ENCODE assay signal across 8 mouse cellular contexts in genomic region chr7:135900861-135901321, GRCm38 (mm10).
DNase-seq lines count a peak whose midpoint lies in the region; ATAC-seq lines count a peak whose summit lies in the region.

No protein-coding gene starts in this region.

- intact Hi-C loops in left cerebral cortex, postnatal 25 days (cut with DNase I): no loop called here

- 49% methylated on average over 10 of the region's 10 CpGs for WGBS in embryonic facial prominence, embryonic 12.5 days
- 68% methylated on average over 10 of the region's 10 CpGs for WGBS in embryonic facial prominence, embryonic 10.5 days
- 21% methylated on average over 10 of the region's 10 CpGs for WGBS in heart, embryonic 13.5 days
- WGBS in limb, embryonic 11.5 days: 7% methylated on average over 10 of the region's 10 CpGs
- 48% methylated on average over 10 of the region's 10 CpGs for WGBS in forebrain, embryonic 15.5 days

- H3K9ac ChIP-seq in embryonic facial prominence, embryonic 12.5 days: no peak overlapping the region
- no peak overlapping the region for H3K9ac ChIP-seq in heart, embryonic 13.5 days
- no peak overlapping the region for H3K9ac ChIP-seq in limb, embryonic 11.5 days (ENCODE audit: low read length)
- no peak overlapping the region for H3K9ac ChIP-seq in forebrain, embryonic 15.5 days (replicated peaks)

- H3K4me2 ChIP-seq in embryonic facial prominence, embryonic 12.5 days (replicated peaks): no peak overlapping the region
- 0 out of 2 replicates have a peak overlapping the region, but pooled peaks have one; percentile 14 for H3K4me2 ChIP-seq in heart, embryonic 13.5 days
- no peak overlapping the region for H3K4me2 ChIP-seq in limb, embryonic 11.5 days (ENCODE audit: low read depth, severe bottlenecking)
- no peak overlapping the region for H3K4me2 ChIP-seq in forebrain, embryonic 15.5 days (replicated peaks)

- ATAC-seq in embryonic facial prominence, embryonic 12.5 days (ENCODE audit: insufficient number of reproducible peaks, insufficient read depth, low FRiP score, low TSS enrichment): no peak
- ATAC-seq in heart, embryonic 13.5 days (ENCODE audit: extremely low read depth, insufficient number of reproducible peaks, low FRiP score, low TSS enrichment): no peak
- ATAC-seq in limb, embryonic 11.5 days (ENCODE audit: insufficient number of reproducible peaks, low FRiP score, low TSS enrichment, low read depth): 0 out of 2 replicates have a peak, but pooled peaks have one; percentile 54
- ATAC-seq in forebrain, embryonic 15.5 days (replicated peaks): no peak

- no peaks in the 10 kb centered on the region for H3K9me3 ChIP-seq in embryonic facial prominence, embryonic 12.5 days
- no peaks in the 10 kb centered on the region for H3K9me3 ChIP-seq in embryonic facial prominence, embryonic 10.5 days
- H3K9me3 ChIP-seq in heart, embryonic 13.5 days: no peaks in the 10 kb centered on the region
- H3K9me3 ChIP-seq in limb, embryonic 11.5 days (ENCODE audit: control insufficient read depth, low read length): no peaks in the 10 kb centered on the region
- no peaks in the 10 kb centered on the region for H3K9me3 ChIP-seq in forebrain, embryonic 15.5 days

- peak overlapping the region; percentile 4; the same call in 1 of the 2 replicates for H3K27ac ChIP-seq in embryonic facial prominence, embryonic 12.5 days
- no peak overlapping the region for H3K27ac ChIP-seq in embryonic facial prominence, embryonic 10.5 days (replicated peaks)
- H3K27ac ChIP-seq in heart, embryonic 13.5 days (replicated peaks): peak overlapping the region; percentile 63
- H3K27ac ChIP-seq in limb, embryonic 11.5 days (replicated peaks; ENCODE audit: low read depth, low read length): no peak overlapping the region
- no peak overlapping the region for H3K27ac ChIP-seq in forebrain, embryonic 15.5 days (replicated peaks)

- no peaks in the 10 kb centered on the region for H3K36me3 ChIP-seq in embryonic facial prominence, embryonic 12.5 days
- H3K36me3 ChIP-seq in embryonic facial prominence, embryonic 10.5 days (replicated peaks): no peaks in the 10 kb centered on the region
- no peaks in the 10 kb centered on the region for H3K36me3 ChIP-seq in heart, embryonic 13.5 days
- H3K36me3 ChIP-seq in limb, embryonic 11.5 days (ENCODE audit: control insufficient read depth, insufficient read depth, low read length): no peaks in the 10 kb centered on the region
- H3K36me3 ChIP-seq in forebrain, embryonic 15.5 days: no peaks in the 10 kb centered on the region

- peaks cover 15% of the 10 kb centered on the region; the same call in 1 of the 2 replicates for H3K4me1 ChIP-seq in embryonic facial prominence, embryonic 12.5 days
- H3K4me1 ChIP-seq in embryonic facial prominence, embryonic 10.5 days: peaks cover 11% of the 10 kb centered on the region; the same call in 1 of the 2 replicates
- peaks cover 35% of the 10 kb centered on the region for H3K4me1 ChIP-seq in heart, embryonic 13.5 days
- peaks cover 16% of the 10 kb centered on the region for H3K4me1 ChIP-seq in limb, embryonic 11.5 days (ENCODE audit: control insufficient read depth, insufficient read depth, low read length)
- no peaks in the 10 kb centered on the region; the same call in 1 of the 2 replicates for H3K4me1 ChIP-seq in forebrain, embryonic 15.5 days

- no peak overlapping the region for H3K4me3 ChIP-seq in embryonic facial prominence, embryonic 12.5 days
- H3K4me3 ChIP-seq in embryonic facial prominence, embryonic 10.5 days: no peak overlapping the region
- H3K4me3 ChIP-seq in heart, embryonic 13.5 days: no peak overlapping the region
- H3K4me3 ChIP-seq in limb, embryonic 11.5 days (ENCODE audit: low read depth, low read length): no peak overlapping the region
- no peak overlapping the region for H3K4me3 ChIP-seq in forebrain, embryonic 15.5 days

- H3K27me3 ChIP-seq in embryonic facial prominence, embryonic 12.5 days: no peaks in the 10 kb centered on the region
- no peaks in the 10 kb centered on the region for H3K27me3 ChIP-seq in embryonic facial prominence, embryonic 10.5 days (replicated peaks; ENCODE audit: low read depth, poor library complexity, severe bottlenecking)
- no peaks in the 10 kb centered on the region; the same call in 1 of the 2 replicates for H3K27me3 ChIP-seq in heart, embryonic 13.5 days (replicated peaks)
- no peaks in the 10 kb centered on the region for H3K27me3 ChIP-seq in limb, embryonic 11.5 days (ENCODE audit: control insufficient read depth, insufficient read depth, low read length)
- no peaks in the 10 kb centered on the region for H3K27me3 ChIP-seq in forebrain, embryonic 15.5 days

- no peak for DNase-seq in embryonic facial prominence, embryonic 10.5 days (ENCODE audit: low spot score)
- peak; percentile 16 for DNase-seq in brain, adult 2 months (ENCODE audit: low read depth, low spot score)
- peak; percentile 63 for DNase-seq in limb, embryonic 11.5 days (ENCODE audit: low spot score)
- DNase-seq in layer of hippocampus, postnatal 36 days: no peak
- no peak for DNase-seq in left cerebral cortex, postnatal 25 days (ENCODE audit: low spot score in 2 of 2)

Comparison
In these comparisons a context has a peak if more than half of its experiments do, and no peak if none do; other contexts are left out.
1. H3K27ac ChIP-seq: peak in embryonic facial prominence, embryonic 12.5 days (single experiment) and heart, embryonic 13.5 days (single experiment); none in embryonic facial prominence, embryonic 10.5 days (single experiment), limb, embryonic 11.5 days (single experiment) and forebrain, embryonic 15.5 days (single experiment).
2. DNase-seq: peak in brain, adult 2 months (single experiment) and limb, embryonic 11.5 days (single experiment); none in embryonic facial prominence, embryonic 10.5 days (single experiment), layer of hippocampus, postnatal 36 days (0 of 2) and left cerebral cortex, postnatal 25 days (0 of 2).